Mouse (Mus musculus) kidney, adult 2 months (tissue): ENCODE measurements at regions not wholly inside any gene's neighbourhood (a gene's known extent, or its start where the extent isn't known, plus 50 kb on each side); places are given as distances from the start of the nearest gene placed in this dataset.

Experiments
- DNase-seq: peaks from one replicate; pipeline ENCODE4 v3.0.0; 2021
- H3K27ac ChIP-seq: fragments of 200-500 bp; 2 replicates; pipeline ENCODE4 v1.5.1; 2012; ENCODE audit warnings: low read depth, low read length, control low read depth, inconsistent platforms; ENCODE audit not compliant: insufficient read depth
- H3K27me3 ChIP-seq: fragments of 200-500 bp; replicated peaks from 2 replicates; pipeline ENCODE4 v1.6.1; 2012; ENCODE audit warnings: mild to moderate bottlenecking, moderate library complexity, low read length, inconsistent platforms; ENCODE audit not compliant: control insufficient read depth, insufficient read depth
- H3K36me3 ChIP-seq: fragments of 200-500 bp; 2 replicates; pipeline ENCODE4 v1.6.1; 2012; ENCODE audit warnings: mild to moderate bottlenecking, moderate library complexity, low read length, inconsistent platforms; ENCODE audit not compliant: control insufficient read depth, insufficient read depth
- H3K4me1 ChIP-seq: fragments of 200-500 bp; 2 replicates; pipeline ENCODE4 v1.6.1; 2011; ENCODE audit warnings: low read length; ENCODE audit not compliant: control insufficient read depth, insufficient read depth
- H3K4me3 ChIP-seq: fragments of 200-500 bp; 2 replicates; pipeline ENCODE4 v1.5.1; 2011; ENCODE audit warnings: mild to moderate bottlenecking, low read depth, low read length, control low read depth; ENCODE audit not compliant: insufficient read depth
- CTCF ChIP-seq: fragments of 200-500 bp; conservative IDR thresholded peaks from 2 replicates; pipeline ENCODE4 v1.5.1; 2011; ENCODE audit warnings: low read depth, mild to moderate bottlenecking, control low read depth, low read length, moderate library complexity, mixed read lengths; ENCODE audit not compliant: insufficient read depth, insufficient read length
- POLR2A ChIP-seq: fragments of 200-500 bp; IDR thresholded peaks from one replicate; pipeline ENCODE4 v1.6.1; 2011; ENCODE audit warnings: low read depth, low read length, control low read depth
- WGBS: fragments of 180-500 bp; shearing (Covaris S2); methylation state at CpG from one replicate; pipeline ENCODE4 v1.1.7; 2018; 5-methylcytosine and 5-hydroxymethylcytosine counted together

GRCm38 (mm10) chr4:137185001-137185400 lies 92.3 kb upstream of the Wnt4 start:
- no peak overlapping the region for H3K4me3 ChIP-seq
- H3K36me3 ChIP-seq = no peaks in the 10 kb centered on the region
- H3K4me1 ChIP-seq = no peaks in the 10 kb centered on the region
- TF ChIP-seq POLR2A (no peak), CTCF (no peak)
- no peaks in the 10 kb centered on the region for H3K27me3 ChIP-seq
- H3K27ac ChIP-seq = no peak overlapping the region
- WGBS = 89% methylated on average over 4 of the region's 4 CpGs
- no peak for DNase-seq

GRCm38 (mm10) chr4:137183181-137183850 lies 94.0 kb upstream of the Wnt4 start:
- 36% methylated on average over 10 of the region's 10 CpGs for WGBS
- H3K4me3 ChIP-seq = no peak overlapping the region
- TF ChIP-seq CTCF (no peak), POLR2A (no peak)
- peak; percentile 5 for DNase-seq
- H3K4me1 ChIP-seq = no peaks in the 10 kb centered on the region
- H3K36me3 ChIP-seq = no peaks in the 10 kb centered on the region
- H3K27ac ChIP-seq = no peak overlapping the region
- H3K27me3 ChIP-seq = no peaks in the 10 kb centered on the region

DNA sequence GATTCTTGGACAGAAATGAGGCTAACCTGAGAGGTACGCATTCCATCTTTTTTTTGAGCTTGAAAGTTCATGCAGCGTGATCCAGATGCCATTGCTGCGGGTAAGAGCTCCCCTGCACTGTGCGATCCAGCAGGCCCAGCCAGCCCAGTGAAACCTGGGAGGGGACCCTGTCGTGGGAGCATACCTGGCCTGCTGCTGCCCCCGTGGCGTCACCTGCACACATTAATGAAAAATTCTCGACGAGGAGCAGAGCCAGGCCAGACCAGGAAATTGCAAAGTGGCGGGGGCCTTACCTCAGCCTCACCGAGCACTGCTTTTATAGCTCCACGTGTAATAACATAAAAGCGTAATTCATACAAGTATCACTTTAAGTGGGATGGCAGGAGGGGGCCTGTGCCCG lies 94.7 kb upstream of the Wnt4 start:
- no peaks in the 10 kb centered on the region for H3K4me1 ChIP-seq
- no peaks in the 10 kb centered on the region for H3K36me3 ChIP-seq
- no peak for TF ChIP-seq POLR2A
- no peak for TF ChIP-seq CTCF
- no peak overlapping the region for H3K27ac ChIP-seq
- H3K4me3 ChIP-seq = no peak overlapping the region
- 68% methylated on average over 14 of the region's 14 CpGs for WGBS
- no peaks in the 10 kb centered on the region for H3K27me3 ChIP-seq
- DNase-seq = no peak

DNA sequence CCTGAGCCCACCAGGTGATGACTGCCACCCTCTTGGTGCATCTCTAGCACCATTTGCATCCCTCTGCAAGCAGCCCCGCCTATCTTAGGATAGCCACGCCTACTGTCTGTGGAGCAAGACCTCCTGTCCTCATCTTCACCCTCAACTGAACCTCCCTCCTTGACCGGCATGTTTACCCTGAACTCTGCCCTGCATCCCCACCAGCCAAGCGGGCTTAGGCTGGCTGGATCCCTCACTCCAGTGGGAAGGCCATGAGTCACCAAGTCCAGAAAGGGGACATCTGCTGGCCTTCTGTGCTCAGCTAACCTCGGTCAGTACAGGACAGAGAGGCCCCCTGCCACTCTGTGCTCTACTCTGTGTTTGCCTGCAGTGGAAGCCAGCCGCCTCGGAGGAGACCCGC lies 96.0 kb upstream of the Wnt4 start:
- H3K4me3 ChIP-seq = no peak overlapping the region
- H3K36me3 ChIP-seq = no peaks in the 10 kb centered on the region
- 58% methylated on average over 8 of the region's 8 CpGs for WGBS
- TF ChIP-seq POLR2A (no peak), CTCF (no peak)
- no peaks in the 10 kb centered on the region for H3K27me3 ChIP-seq
- H3K27ac ChIP-seq = no peak overlapping the region
- DNase-seq = no peak
- no peaks in the 10 kb centered on the region for H3K4me1 ChIP-seq

DNA sequence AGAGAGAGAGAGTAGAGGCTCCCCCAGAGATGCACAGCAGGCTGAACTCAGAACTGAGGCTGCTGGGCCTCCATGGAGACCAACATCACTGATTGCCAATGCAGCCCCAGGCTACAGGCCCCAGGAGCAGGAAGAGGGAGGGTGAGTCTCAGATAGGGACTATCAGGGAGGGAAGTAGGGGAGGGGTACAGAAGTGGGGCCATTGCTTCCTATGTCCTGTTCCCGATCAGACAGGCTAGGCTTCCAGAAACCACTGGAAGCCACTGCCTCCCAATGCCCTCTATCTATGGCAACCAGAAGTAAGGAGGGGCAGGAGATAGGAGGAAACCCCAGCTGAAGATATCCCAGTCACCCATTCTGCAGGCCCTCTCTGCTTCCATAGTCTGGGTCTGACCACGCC lies 97.2 kb upstream of the Wnt4 start:
- DNase-seq = no peak
- Histone ChIP-seq H3K27ac (no peak overlapping the region), H3K36me3 (no peaks in the 10 kb centered on the region), H3K4me3 (no peak overlapping the region), H3K4me1 (no peaks in the 10 kb centered on the region), H3K27me3 (no peaks in the 10 kb centered on the region)
- no peak for TF ChIP-seq CTCF
- TF ChIP-seq POLR2A = no peak
- WGBS = 80% methylated on average over 2 of the region's 2 CpGs

DNA sequence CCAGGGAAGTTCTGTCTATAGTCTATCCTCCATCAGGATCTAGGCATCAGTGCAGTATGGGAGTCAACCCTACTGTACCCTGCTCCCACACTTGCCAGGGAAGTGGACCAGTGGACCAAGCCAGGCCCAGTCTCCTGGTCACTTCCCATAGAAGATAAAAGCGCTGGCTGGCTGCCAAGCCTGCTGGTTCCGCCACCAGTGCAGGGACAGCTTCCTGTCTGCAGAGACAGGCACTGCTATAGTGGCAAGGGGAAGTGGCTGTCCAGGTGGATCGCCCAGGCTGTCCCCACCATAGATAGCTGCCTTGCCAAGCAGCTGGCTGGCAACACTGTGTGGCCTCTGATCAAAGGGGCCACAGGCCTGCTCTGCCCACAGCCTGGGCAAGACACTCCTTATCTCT lies 98.5 kb upstream of the Wnt4 start:
- Histone ChIP-seq H3K36me3 (no peaks in the 10 kb centered on the region), H3K4me3 (no peak overlapping the region), H3K4me1 (no peaks in the 10 kb centered on the region), H3K27ac (no peak overlapping the region), H3K27me3 (no peaks in the 10 kb centered on the region)
- peak; percentile 47 for DNase-seq
- TF ChIP-seq CTCF = no peak
- no peak for TF ChIP-seq POLR2A
- WGBS = 44% methylated on average over 3 of the region's 3 CpGs

DNA sequence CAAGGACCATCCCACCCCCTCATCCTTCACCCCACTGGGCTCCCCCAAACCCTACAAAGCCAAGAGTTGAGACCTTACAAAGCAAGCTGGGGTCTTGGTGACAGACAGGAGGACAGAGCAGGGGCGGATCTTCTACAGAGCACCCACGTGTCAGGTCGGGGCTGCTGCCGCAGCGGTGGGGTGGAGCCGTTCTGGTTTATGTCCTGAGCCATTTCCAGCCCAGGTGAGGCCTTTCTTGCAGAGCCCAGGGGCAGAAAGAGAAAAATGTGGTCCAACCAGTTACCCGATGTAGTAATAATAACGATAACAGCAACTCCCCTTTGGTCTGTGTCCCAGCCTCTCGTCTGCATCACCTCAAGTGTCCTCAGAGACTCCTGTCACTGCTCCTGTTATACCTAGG lies 112.4 kb upstream of the Wnt4 start:
- H3K4me3 ChIP-seq = peak overlapping the region; percentile 18

More for the DNA sequence above, 112.4 kb upstream of the Wnt4 start:
- 23% methylated on average over 9 of the region's 9 CpGs for WGBS
- TF ChIP-seq CTCF (no peak), POLR2A (no peak)
- H3K4me1 ChIP-seq = no peaks in the 10 kb centered on the region
- no peak overlapping the region for H3K27ac ChIP-seq
- H3K27me3 ChIP-seq = no peaks in the 10 kb centered on the region
- DNase-seq = peak; percentile 54
- H3K36me3 ChIP-seq = no peaks in the 10 kb centered on the region
